In genomic region chr7:115371143-115371542, GRCm38 (mm10) we compare ENCODE assay signal across 11 mouse cellular contexts.
DNase-seq lines count a peak whose midpoint lies in the region; ATAC-seq and TF ChIP-seq lines count a peak whose summit lies in the region.
"Had no signal": no experiment of that assay in that cellular context is flagged by ENCODE, and none has a peak within 500 bp of the region (broad histone marks: within the 10 kb centered on the region; RNA-seq: fewer than 3 reads in every experiment).

No protein-coding gene starts in this region.

- no peak for DNase-seq in forebrain, embryonic 10.5 days (ENCODE audit: extremely low spot score, low spot score)
- DNase-seq in forebrain, embryonic 11.5 days (ENCODE audit: low spot score), result no peak
- DNase-seq in neural tube, embryonic 11.5 days (ENCODE audit: low spot score), result peak; percentile 17
- DNase-seq in neural tube, embryonic 10.5 days (ENCODE audit: extremely low spot score, low spot score), result no peak
- no peak for DNase-seq in adrenal gland, postnatal 14 days
- no peak for DNase-seq in gastrocnemius, adult 2 months
- DNase-seq: liver, embryonic 13.5 days had no signal

- no peaks in the 10 kb centered on the region for H3K9me3 ChIP-seq in forebrain, embryonic 10.5 days
- H3K9me3 ChIP-seq in forebrain, embryonic 11.5 days (ENCODE audit: control insufficient read depth, low read length), result no peaks in the 10 kb centered on the region
- no peaks in the 10 kb centered on the region for H3K9me3 ChIP-seq in neural tube, embryonic 11.5 days (ENCODE audit: control insufficient read depth, low read length)
- no peaks in the 10 kb centered on the region for H3K9me3 ChIP-seq in limb, embryonic 13.5 days
- no peaks in the 10 kb centered on the region for H3K9me3 ChIP-seq in stomach, embryonic 16.5 days (replicated peaks; ENCODE audit: control insufficient read depth, low read length)
- H3K9me3 ChIP-seq: kidney, embryonic 15.5 days; liver, embryonic 13.5 days had no signal

- peak overlapping the region; percentile 61 for H3K27ac ChIP-seq in forebrain, embryonic 10.5 days
- no peak overlapping the region for H3K27ac ChIP-seq in forebrain, embryonic 11.5 days (ENCODE audit: low read depth, low read length)
- H3K27ac ChIP-seq in neural tube, embryonic 11.5 days (ENCODE audit: low read depth, low read length), result no peak overlapping the region
- H3K27ac ChIP-seq in limb, embryonic 13.5 days, result peak overlapping the region; percentile 49
- no peak overlapping the region for H3K27ac ChIP-seq in stomach, embryonic 16.5 days (ENCODE audit: low read length)
- H3K27ac ChIP-seq in gastrocnemius, adult 2 months, result no peak overlapping the region
- H3K27ac ChIP-seq: kidney, embryonic 15.5 days; liver, embryonic 13.5 days had no signal

- intact Hi-C loops in gastrocnemius, adult 2 months (cut with DNase I), result no loop called here

- 71% methylated on average over 9 of the region's 9 CpGs for whole genome bisulfite sequencing in forebrain, embryonic 10.5 days
- WGBS in forebrain, embryonic 11.5 days, result 59% methylated on average over 9 of the region's 9 CpGs
- WGBS in neural tube, embryonic 11.5 days, result 65% methylated on average over 9 of the region's 9 CpGs
- WGBS in limb, embryonic 13.5 days, result 54% methylated on average over 9 of the region's 9 CpGs
- WGBS in stomach, embryonic 16.5 days, result 61% methylated on average over 9 of the region's 9 CpGs

- H3K9ac ChIP-seq in forebrain, embryonic 11.5 days (ENCODE audit: low read length), result no peak overlapping the region
- no peak overlapping the region for H3K9ac ChIP-seq in neural tube, embryonic 11.5 days (ENCODE audit: low read length)
- H3K9ac ChIP-seq in limb, embryonic 13.5 days, result no peak overlapping the region
- no peak overlapping the region for H3K9ac ChIP-seq in stomach, embryonic 16.5 days (ENCODE audit: low read length)
- H3K9ac ChIP-seq: kidney, embryonic 15.5 days; liver, embryonic 13.5 days had no signal

- no peak overlapping the region for H3K4me3 ChIP-seq in forebrain, embryonic 10.5 days
- H3K4me3 ChIP-seq in forebrain, embryonic 11.5 days (ENCODE audit: low read depth, low read length), result no peak overlapping the region
- H3K4me3 ChIP-seq in neural tube, embryonic 11.5 days (ENCODE audit: low read depth, low read length), result no peak overlapping the region
- H3K4me3 ChIP-seq in limb, embryonic 13.5 days, result no peak overlapping the region
- H3K4me3 ChIP-seq in stomach, embryonic 16.5 days (replicated peaks; ENCODE audit: low read length), result no peak overlapping the region
- H3K4me3 ChIP-seq in gastrocnemius, adult 2 months, result no peak overlapping the region
- H3K4me3 ChIP-seq: kidney, embryonic 15.5 days; liver, embryonic 13.5 days had no signal

- no peak for ATAC-seq in forebrain, embryonic 11.5 days (replicated peaks; ENCODE audit: low FRiP score)
- ATAC-seq in neural tube, embryonic 11.5 days (ENCODE audit: insufficient read depth, low FRiP score, low TSS enrichment), result no peak
- peak; percentile 87 for ATAC-seq in limb, embryonic 13.5 days (ENCODE audit: low FRiP score, low read depth)
- peak; percentile 50; the same call in 1 of the 2 replicates for ATAC-seq in stomach, embryonic 16.5 days (ENCODE audit: insufficient read depth, low FRiP score)
- ATAC-seq: Patski had no signal

- peaks cover 4% of the 10 kb centered on the region for H3K27me3 ChIP-seq in forebrain, embryonic 10.5 days (ENCODE audit: poor library complexity, severe bottlenecking)
- H3K27me3 ChIP-seq in forebrain, embryonic 11.5 days (ENCODE audit: control insufficient read depth, insufficient read depth, low read length), result no peaks in the 10 kb centered on the region
- H3K27me3 ChIP-seq in neural tube, embryonic 11.5 days (ENCODE audit: control insufficient read depth, insufficient read depth, low read length), result no peaks in the 10 kb centered on the region
- H3K27me3 ChIP-seq in limb, embryonic 13.5 days, result no peaks in the 10 kb centered on the region
- no peaks in the 10 kb centered on the region for H3K27me3 ChIP-seq in stomach, embryonic 16.5 days (ENCODE audit: control insufficient read depth, insufficient read depth, low read length)
- H3K27me3 ChIP-seq: liver, embryonic 13.5 days; Patski had no signal

- no peak overlapping the region for H3K4me2 ChIP-seq in forebrain, embryonic 11.5 days (ENCODE audit: low read depth, low read length, severe bottlenecking)
- H3K4me2 ChIP-seq in neural tube, embryonic 11.5 days (ENCODE audit: low read depth), result no peak overlapping the region
- no peak overlapping the region for H3K4me2 ChIP-seq in limb, embryonic 13.5 days (replicated peaks)
- H3K4me2 ChIP-seq in stomach, embryonic 16.5 days (ENCODE audit: low read depth, low read length), result no peak overlapping the region
- H3K4me2 ChIP-seq: kidney, embryonic 15.5 days; liver, embryonic 13.5 days had no signal

- H3K36me3 ChIP-seq in forebrain, embryonic 10.5 days (replicated peaks), result no peaks in the 10 kb centered on the region
- no peaks in the 10 kb centered on the region for H3K36me3 ChIP-seq in forebrain, embryonic 11.5 days (ENCODE audit: control insufficient read depth, insufficient read depth, low read length)
- H3K36me3 ChIP-seq in neural tube, embryonic 11.5 days (ENCODE audit: control insufficient read depth, insufficient read depth, low read length), result no peaks in the 10 kb centered on the region
- H3K36me3 ChIP-seq in limb, embryonic 13.5 days, result no peaks in the 10 kb centered on the region
- H3K36me3 ChIP-seq in stomach, embryonic 16.5 days (ENCODE audit: control insufficient read depth, insufficient read depth, low read length), result no peaks in the 10 kb centered on the region
- H3K36me3 ChIP-seq: kidney, embryonic 15.5 days; liver, embryonic 13.5 days had no signal

- TF ChIP-seq CTCF in gastrocnemius, adult 2 months (IDR thresholded peaks at IDR 0.05), result no peak

- H3K4me1 ChIP-seq in forebrain, embryonic 10.5 days, result peaks cover 52% of the 10 kb centered on the region
- no peaks in the 10 kb centered on the region for H3K4me1 ChIP-seq in forebrain, embryonic 11.5 days (replicated peaks; ENCODE audit: control insufficient read depth, insufficient read depth, low read length)
- H3K4me1 ChIP-seq in neural tube, embryonic 11.5 days (ENCODE audit: control insufficient read depth, insufficient read depth, low read length), result no peaks in the 10 kb centered on the region
- peaks cover 34% of the 10 kb centered on the region for H3K4me1 ChIP-seq in limb, embryonic 13.5 days
- 0 out of 2 replicates have a peak, but pooled peaks cover 4% of the 10 kb centered on the region for H3K4me1 ChIP-seq in stomach, embryonic 16.5 days (ENCODE audit: control insufficient read depth, insufficient read depth, low read length)
- H3K4me1 ChIP-seq: liver, embryonic 13.5 days had no signal

Comparison
In these comparisons a context has a peak if more than half of its experiments do, and no peak if none do; other contexts are left out.
1. H3K27ac ChIP-seq: peak in forebrain, embryonic 10.5 days (single experiment) and limb, embryonic 13.5 days (single experiment); none in forebrain, embryonic 11.5 days (single experiment), neural tube, embryonic 11.5 days (single experiment), stomach, embryonic 16.5 days (single experiment) and gastrocnemius, adult 2 months (single experiment).
2. ATAC-seq: peak in limb, embryonic 13.5 days (single experiment) and stomach, embryonic 16.5 days (single experiment); none in forebrain, embryonic 11.5 days (single experiment) and neural tube, embryonic 11.5 days (single experiment).